Mouse (Mus musculus) mouse embryonic stem cell (cell line): Measurements from ENCODE around the gene Phldb2.

Source experiments
- in situ Hi-C, 2 experiments: fragments of 300-500 bp; cut with MboI; formaldehyde crosslinking; loops; 1 replicate in 1 of 2; 3 replicates in 1 of 2; pipeline ENCODE4 v1.14.3; 2019 to 2020; ENCODE audit warnings: low sequenced_read_pairs in 2 of 2, low pct_unique_long_range_greater_than_20kb in 1 of 2, mixed read lengths in 1 of 2; ENCODE audit not compliant: unreplicated experiment in 1 of 2

The Phldb2 gene

GRCm38 (mm10) chr16:45922546-45923229, 30.7 kb downstream of the Phldb2 start:
- in situ Hi-C loops, result no loop called here

- in situ Hi-C loops, result no loop called here
These were observed 33.8 kb downstream of the Phldb2 start for GRCm38 (mm10) chr16:45919572-45919971.

GRCm38 (mm10) chr16:45903595-45903994, 49.8 kb downstream of the Phldb2 start:
- in situ Hi-C loops, result no loop called here

- in situ Hi-C loops, result no loop called here
These were observed 54.9 kb downstream of the Phldb2 start for GRCm38 (mm10) chr16:45898459-45898858.

- in situ Hi-C loops, result no loop called here
These were observed 56.8 kb downstream of the Phldb2 start for GRCm38 (mm10) chr16:45896587-45896986.

GRCm38 (mm10) chr16:45894998-45895397, 58.4 kb downstream of the Phldb2 start:
- in situ Hi-C loops, result no loop called here

- in situ Hi-C loops, result no loop called here
These were observed 59.6 kb downstream of the Phldb2 start for GRCm38 (mm10) chr16:45893796-45894195.

- in situ Hi-C loops, result no loop called here
These were observed 60.5 kb downstream of the Phldb2 start for GRCm38 (mm10) chr16:45892928-45893327.

- in situ Hi-C loops, result no loop called here
These were observed 62.8 kb downstream of the Phldb2 start for GRCm38 (mm10) chr16:45890471-45891200.

- in situ Hi-C loops, result no loop called here
These were observed 63.8 kb downstream of the Phldb2 start for GRCm38 (mm10) chr16:45889636-45890035.

GRCm38 (mm10) chr16:45886599-45886998, 66.8 kb downstream of the Phldb2 start:
- in situ Hi-C loops, result no loop called here

- in situ Hi-C loops, result no loop called here
These were observed 69.2 kb downstream of the Phldb2 start for GRCm38 (mm10) chr16:45884194-45884593.

GRCm38 (mm10) chr16:45881177-45881832, 72.1 kb downstream of the Phldb2 start:
- in situ Hi-C loops, result no loop called here

- in situ Hi-C loops, result no loop called here
These were observed 73.2 kb downstream of the Phldb2 start for GRCm38 (mm10) chr16:45880101-45880751.

- in situ Hi-C loops, result no loop called here
These were observed 75.7 kb downstream of the Phldb2 start for GRCm38 (mm10) chr16:45877739-45878138.

- in situ Hi-C loops, result no loop called here
These were observed 76.2 kb downstream of the Phldb2 start for GRCm38 (mm10) chr16:45877171-45877570.

- in situ Hi-C loops, result no loop called here
These were observed 80.0 kb downstream of the Phldb2 start for GRCm38 (mm10) chr16:45873397-45873796.

GRCm38 (mm10) chr16:45871286-45871976, 82.0 kb downstream of the Phldb2 start:
- in situ Hi-C loops, result no loop called here
